Mouse (Mus musculus) CH12.LX (cell line): ENCODE measurements around the gene Smcp.

Experiments used
- CTCF ChIP-seq, 2 experiments: IDR thresholded peaks in 1 of 2; conservative IDR thresholded peaks in 1 of 2; 2 replicates each; pipeline ENCODE4 v1.5.1; 2011 to 2012; ENCODE audit warnings: low read depth in 2 of 2, low read length in 2 of 2, improper control_type of control experiment in 1 of 2, inconsistent platforms in 1 of 2, mild to moderate bottlenecking in 1 of 2, moderate library complexity in 1 of 2
- MYC ChIP-seq: IDR thresholded peaks from 2 replicates; pipeline ENCODE4 v1.6.1; 2011; ENCODE audit warnings: low read depth, mild to moderate bottlenecking, improper control_type of control experiment, low read length
- POLR2A ChIP-seq: IDR thresholded peaks from 2 replicates; pipeline ENCODE4 v1.6.1; 2011; ENCODE audit warnings: low read depth, mild to moderate bottlenecking, improper control_type of control experiment, low read length
- USF2 ChIP-seq: conservative IDR thresholded peaks from 2 replicates; pipeline ENCODE4 v1.6.1; 2011; ENCODE audit warnings: low read depth, low read length, improper control_type of control experiment

- peak in 1 of 2 experiments; percentile 33; a peak in 2 of 4 replicates for TF ChIP-seq CTCF (conservative IDR thresholded peaks at IDR 0.05 in 1 of 2, IDR thresholded peaks at IDR 0.05 in 1 of 2; ENCODE audit: low read depth in 2 of 2, low read length in 2 of 2)
- no peak for TF ChIP-seq MYC
- TF ChIP-seq POLR2A, result no peak
- TF ChIP-seq USF2, result no peak
Measured at GRCm38 (mm10) chr3:92565418-92565817, 23.4 kb downstream of the Smcp start.
